Mouse (Mus musculus) heart, adult 10 weeks (tissue): Measurements from ENCODE around the gene Fxyd5. TPM values are rescaled to one million over a fixed set of nuclear protein-coding genes. Genes with fewer than 3 reads are reported as not detected.

ENCODE experiments used
- polyA plus RNA-seq: library from polyadenylated mRNA; stranded (reverse); fragments of 350-450 nt; fragmentation: Illumina TruSeq; extraction: RNeasy Lipid Tissue Mini Kit (QIAGEN cat#74804); gene quantifications from one replicate; pipeline ENCODE4 v1.2.3, GENCODE M21; 2014; ENCODE audit warnings: low read depth, low replicate concordance

Gene Fxyd5
- 43.3 TPM for polyA plus RNA-seq

GRCm38 (mm10) chr7:31042431-31042910 is at the start of gene Fxyd5:
Gene Fxyd5, minus strand, starts transcription at chr7:31042481.

GRCm38 (mm10) chr7:31076492-31076891 is 34.2 kb upstream of the Fxyd5 start, which contains the start of gene Fxyd3:
Gene Fxyd3, minus strand, starts transcription at chr7:31076704.

GRCm38 (mm10) chr7:31059108-31059507 is 16.8 kb upstream of the Fxyd5 start, which contains the start of gene Lgi4:
Gene Lgi4, plus strand, starts transcription at chr7:31059342.

GRCm38 (mm10) chr7:31057071-31057470 is 14.8 kb upstream of the Fxyd5 start, which contains the start of gene Fxyd1:
Gene Fxyd1, minus strand, starts transcription at chr7:31057199.

GRCm38 (mm10) chr7:31051321-31052021 is 9.2 kb upstream of the Fxyd5 start, which contains the start of gene Fxyd7:
Gene Fxyd7, minus strand, starts transcription at chr7:31051467.

Other genes with a start within 250 kb of the Fxyd5 start
- not detected for gene Ffar2, start 218.7 kb downstream of the Fxyd5 start, polyA plus RNA-seq
- not detected for gene Ffar3, start 186.3 kb downstream of the Fxyd5 start, polyA plus RNA-seq
- gene Ffar1, start 180.9 kb downstream of the Fxyd5 start, polyA plus RNA-seq: not detected
- gene Cd22, start 162.1 kb downstream of the Fxyd5 start, polyA plus RNA-seq: 0.76 TPM
- 0.18 TPM for gene Mag, start 127.6 kb downstream of the Fxyd5 start, polyA plus RNA-seq
- 6.3 TPM for gene Hamp2, start 117.8 kb downstream of the Fxyd5 start, polyA plus RNA-seq
- gene Hamp, start 98.4 kb downstream of the Fxyd5 start, polyA plus RNA-seq: 44.7 TPM
- 166 TPM for gene Usf2, start 85.7 kb downstream of the Fxyd5 start, polyA plus RNA-seq
- gene Lsr, start 69.0 kb downstream of the Fxyd5 start, polyA plus RNA-seq: 3.3 TPM
- gene Fam187b, start 68.7 kb downstream of the Fxyd5 start, polyA plus RNA-seq: not detected
- 2.0 TPM for gene Fxyd7, start 9.0 kb upstream of the Fxyd5 start, polyA plus RNA-seq
- 1,227 TPM for gene Fxyd1, start 14.7 kb upstream of the Fxyd5 start, polyA plus RNA-seq
- 5.1 TPM for gene Lgi4, start 16.9 kb upstream of the Fxyd5 start, polyA plus RNA-seq
- 4.2 TPM for gene Fxyd3, start 34.2 kb upstream of the Fxyd5 start, polyA plus RNA-seq
- 2.8 TPM for gene Hpn, start 72.8 kb upstream of the Fxyd5 start, polyA plus RNA-seq
- gene Scn1b, start 84.5 kb upstream of the Fxyd5 start, polyA plus RNA-seq: 16.1 TPM
- 43.0 TPM for gene Gramd1a, start 113.4 kb upstream of the Fxyd5 start, polyA plus RNA-seq
- gene Scgb2b2, start 248.0 kb upstream of the Fxyd5 start, polyA plus RNA-seq: not detected
- gene Scgb1b2, start 249.3 kb upstream of the Fxyd5 start, polyA plus RNA-seq: not detected